Mouse (Mus musculus) MEL (cell line): ENCODE data around the gene Olfr1396.

Experiments used
- CHD1 ChIP-seq: IDR thresholded peaks from 2 replicates; pipeline ENCODE4 v1.6.1; 2012; ENCODE audit warnings: low read depth, mild to moderate bottlenecking, inconsistent platforms, low read length, improper control_type of control experiment
- CTCF ChIP-seq, 3 experiments: IDR thresholded peaks in 2 of 3; conservative IDR thresholded peaks in 1 of 3; 2 replicates each; pipeline ENCODE4 v1.5.1; 2011 to 2012; ENCODE audit warnings: low read length in 3 of 3, low read depth in 2 of 3, mild to moderate bottlenecking in 2 of 3, improper control_type of control experiment in 1 of 3, inconsistent platforms in 1 of 3, mixed read lengths in 1 of 3, moderate library complexity in 1 of 3; ENCODE audit not compliant: control insufficient read depth in 1 of 3, insufficient read depth in 1 of 3, poor library complexity in 1 of 3, severe bottlenecking in 1 of 3
- GABPA ChIP-seq: IDR thresholded peaks from 2 replicates; pipeline ENCODE4 v1.6.1; 2012; ENCODE audit warnings: low read depth, mild to moderate bottlenecking, inconsistent platforms, low read length, improper control_type of control experiment, moderate library complexity
- JUND ChIP-seq: IDR thresholded peaks from 2 replicates; pipeline ENCODE4 v1.6.1; 2011; ENCODE audit warnings: low read depth, mild to moderate bottlenecking, improper control_type of control experiment, low read length
- MAZ ChIP-seq: IDR thresholded peaks from 2 replicates; pipeline ENCODE4 v1.6.1; 2012; ENCODE audit warnings: low read depth, mild to moderate bottlenecking, inconsistent platforms, low read length, improper control_type of control experiment
- POLR2A ChIP-seq, 2 experiments: IDR thresholded peaks; 2 replicates each; pipeline ENCODE4 v1.6.1; 2011 to 2012; ENCODE audit warnings: low read length in 2 of 2, mild to moderate bottlenecking in 2 of 2, control low read depth in 1 of 2, improper control_type of control experiment in 1 of 2, low read depth in 1 of 2, moderate library complexity in 1 of 2; ENCODE audit not compliant: control insufficient read depth in 1 of 2, insufficient read depth in 1 of 2, poor library complexity in 1 of 2
- RCOR1 ChIP-seq: IDR thresholded peaks from 2 replicates; pipeline ENCODE4 v1.6.1; 2012; ENCODE audit warnings: low read depth, mild to moderate bottlenecking, inconsistent platforms, low read length, improper control_type of control experiment
- SIN3A ChIP-seq: IDR thresholded peaks from 2 replicates; pipeline ENCODE4 v1.6.1; 2012; ENCODE audit warnings: low read length, improper control_type of control experiment, inconsistent platforms
- USF1 ChIP-seq: IDR thresholded peaks from 2 replicates; pipeline ENCODE4 v1.6.1; 2014; ENCODE audit warnings: low read depth, mild to moderate bottlenecking, inconsistent platforms, low read length, improper control_type of control experiment, moderate library complexity

GRCm38 (mm10) chr11:49083146-49083545, 31.5 kb downstream of the Olfr1396 start:
- TF ChIP-seq USF1 (no peak), GABPA (no peak), POLR2A (IDR thresholded peaks at IDR 0.05; ENCODE audit: control insufficient read depth in 1 of 2, insufficient read depth in 1 of 2, low read depth in 1 of 2, low read length in 2 of 2, poor library complexity in 1 of 2) (no peak), CHD1 (no peak), CTCF (IDR thresholded peaks at IDR 0.05 in 2 of 3, conservative IDR thresholded peaks at IDR 0.05 in 1 of 3; ENCODE audit: control insufficient read depth in 1 of 3, insufficient read depth in 1 of 3, low read depth in 2 of 3, low read length in 3 of 3, poor library complexity in 1 of 3, severe bottlenecking in 1 of 3) (no peak), JUND (no peak), MAZ (no peak), RCOR1 (no peak), SIN3A (no peak)
